Mouse (Mus musculus) G1E (cell line): ENCODE data around the gene Gab2.

ENCODE experiments used
- CTCF ChIP-seq: IDR thresholded peaks from 2 replicates; pipeline ENCODE4 v1.5.1; 2012; ENCODE audit warnings: low read depth, low read length, inconsistent platforms, mixed read lengths
- POLR2AphosphoS5 ChIP-seq: IDR thresholded peaks from 2 replicates; pipeline ENCODE4 v1.6.1; 2012; ENCODE audit warnings: low read depth, low read length, inconsistent platforms; ENCODE audit not compliant: insufficient replicate concordance
- TAL1 ChIP-seq: conservative IDR thresholded peaks from 2 replicates; pipeline ENCODE4 v1.6.1; 2012; ENCODE audit warnings: low read depth, low read length, inconsistent platforms, mixed read lengths

DNA sequence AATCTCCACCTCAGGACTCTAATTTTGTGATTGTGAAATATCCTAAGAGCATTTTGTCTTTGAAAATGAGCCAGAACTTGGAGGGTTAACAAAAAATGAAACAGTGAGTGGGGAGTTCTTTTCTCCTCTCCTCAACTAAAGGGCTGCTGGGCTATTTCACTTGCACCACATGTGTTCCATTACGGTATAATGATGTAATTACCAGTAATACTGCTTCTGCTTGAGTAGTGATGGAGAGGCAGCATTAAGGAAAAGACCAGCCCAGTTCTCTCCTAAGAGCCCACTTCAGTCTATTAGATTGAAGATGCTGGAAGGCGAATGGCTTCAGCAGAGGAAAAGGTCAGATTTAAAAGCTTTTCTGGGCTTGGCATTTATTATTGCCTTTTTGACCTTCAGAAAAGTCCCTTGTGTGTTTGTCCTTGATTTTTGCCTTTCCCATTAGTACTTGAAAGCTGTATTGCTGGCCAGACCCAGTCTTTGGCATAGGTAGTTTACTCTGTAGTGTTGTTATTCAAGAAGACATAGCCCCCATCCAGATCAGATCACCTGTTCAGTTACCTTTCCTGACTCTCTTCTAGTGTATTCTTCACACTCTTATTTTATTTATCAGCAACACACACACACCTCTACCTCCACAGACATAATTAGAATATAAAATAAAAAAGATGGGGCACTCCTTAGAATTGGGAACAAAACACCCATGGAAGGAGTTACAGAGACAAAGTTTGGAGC lies 69.9 kb downstream of the Gab2 start:
- no peak for TF ChIP-seq CTCF
- TF ChIP-seq POLR2AphosphoS5 = no peak
- TF ChIP-seq TAL1 = no peak
